Mouse (Mus musculus) activated CD4-positive, CD25-positive, alpha-beta regulatory T cell, adult 4 months (primary cell): ENCODE data around the gene Krt80. TPM values are rescaled to one million over a fixed set of nuclear protein-coding genes. Genes with fewer than 3 reads are reported as not detected.

Experiments
- ATAC-seq: one replicate; pipeline ENCODE4 v1.8.0; 2017
- polyA plus RNA-seq, 2 experiments: library from polyadenylated mRNA; unstranded; fragments of 100-300 nt; shearing (Covaris generic); gene quantifications; one replicate each; pipeline ENCODE4 v1.2.1; 2017

The Krt80 gene
- polyA plus RNA-seq, 2 experiments from 2014 or later = not detected

DNA sequence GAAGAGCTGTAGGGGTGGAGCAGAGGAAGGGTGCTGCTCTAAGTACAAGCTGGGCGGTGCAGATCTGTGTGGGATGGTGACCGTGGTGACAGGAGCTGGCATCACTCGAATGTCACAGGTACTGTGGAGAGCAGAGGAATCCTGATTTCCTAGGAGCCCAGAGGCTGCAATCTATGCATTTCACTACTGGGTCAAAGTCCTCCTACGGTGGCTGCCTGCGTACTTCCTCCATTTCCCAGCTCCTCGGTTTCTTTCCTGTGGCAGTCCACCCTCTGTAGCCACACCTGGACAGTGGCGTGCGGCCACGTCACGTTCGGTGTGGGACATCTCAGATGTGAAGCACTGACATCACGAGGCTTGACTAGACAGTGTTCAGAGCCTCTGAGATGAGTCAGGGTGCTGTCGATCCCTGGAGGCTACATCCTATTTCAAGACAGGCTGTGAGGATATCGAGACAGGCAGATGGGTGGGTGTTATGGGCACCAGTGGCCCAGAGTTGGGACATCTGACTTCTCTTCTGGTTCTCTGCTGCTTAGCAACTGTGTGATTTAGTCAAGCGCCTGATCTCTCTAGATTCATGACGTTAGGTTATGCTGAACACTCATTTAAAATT is 3.4 kb upstream of the Krt80 start:
- ATAC-seq = no peak

DNA sequence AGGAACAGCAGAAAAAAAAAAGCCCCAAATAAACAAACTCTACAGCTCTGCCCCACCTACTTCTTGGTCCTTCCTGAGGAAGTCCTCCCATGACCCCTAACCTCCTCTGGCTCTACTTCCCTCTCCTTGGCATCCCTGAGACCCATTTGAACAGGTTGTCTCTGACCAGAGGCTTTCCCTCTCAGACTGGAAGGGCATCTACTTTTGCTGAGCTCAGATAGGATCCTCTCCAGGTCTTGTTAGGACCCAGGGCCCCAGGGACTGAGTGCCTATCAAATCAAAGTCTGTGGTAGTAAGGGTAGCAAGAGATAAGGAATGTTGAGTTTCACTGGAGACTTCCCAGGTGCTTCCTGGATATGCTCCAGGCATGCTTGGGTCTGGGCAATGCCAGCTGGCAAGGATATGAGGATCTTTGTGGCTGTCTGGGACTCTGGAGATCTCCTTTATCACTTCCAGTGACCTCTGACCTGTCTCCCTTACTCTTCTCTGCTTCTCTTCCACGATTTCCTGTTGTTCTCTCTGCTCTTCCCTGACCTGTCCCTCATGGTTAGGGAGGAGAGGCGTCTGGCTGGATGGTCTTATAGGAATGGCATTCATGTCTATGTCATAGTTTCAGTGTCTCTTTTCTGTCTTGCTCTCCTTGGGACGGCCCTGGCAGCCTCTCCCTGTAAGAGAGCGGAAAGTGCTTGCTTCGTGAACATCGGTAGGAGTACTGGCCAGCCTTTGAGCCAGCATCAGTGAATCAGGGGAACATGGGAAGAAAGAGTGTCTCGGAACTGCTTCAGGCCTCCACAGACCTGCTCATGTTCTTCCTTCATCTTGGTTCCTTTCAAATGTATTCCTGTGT is 2.4 kb upstream of the Krt80 start:
- ATAC-seq = no peak

DNA sequence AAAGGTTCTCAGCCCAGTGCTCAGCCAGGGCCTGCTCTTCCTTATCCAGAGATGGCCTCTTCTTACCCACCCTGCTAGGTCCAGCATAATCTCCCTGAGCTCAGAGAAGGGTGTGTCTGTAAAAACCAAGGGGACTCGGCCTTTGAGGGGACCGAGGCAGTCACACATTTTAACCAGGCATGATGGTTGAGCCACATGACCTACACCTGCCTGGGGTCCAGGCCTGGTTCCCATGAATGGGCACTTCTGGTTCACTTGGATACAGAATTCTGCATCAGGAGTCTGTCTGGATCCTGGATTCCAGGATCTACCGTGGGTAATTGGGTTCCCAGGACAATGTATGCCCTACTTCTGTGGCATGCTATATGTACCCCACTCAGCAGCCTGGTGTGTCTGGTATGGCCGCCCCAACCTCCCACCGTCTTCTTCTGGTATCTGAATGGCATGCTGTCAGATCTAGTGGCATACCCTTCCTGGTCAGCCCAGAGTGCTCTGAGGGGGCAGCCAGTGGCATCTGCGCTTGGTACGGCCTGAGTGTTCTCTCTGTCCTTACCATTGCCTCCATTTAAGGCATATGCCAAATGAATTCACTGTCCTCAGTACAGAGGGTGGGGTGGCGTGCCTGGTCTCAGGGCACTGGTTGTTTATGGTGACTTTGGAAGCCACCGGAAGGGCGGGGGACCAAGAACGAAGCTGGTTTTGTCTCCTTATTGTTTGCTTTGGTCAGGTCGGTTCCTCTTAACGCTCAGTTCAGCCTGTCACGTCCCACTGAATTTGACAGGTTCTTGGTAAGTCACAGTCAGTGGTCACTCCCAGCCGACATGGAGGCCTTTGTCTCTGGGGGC is 1.4 kb upstream of the Krt80 start:
- ATAC-seq = no peak

DNA sequence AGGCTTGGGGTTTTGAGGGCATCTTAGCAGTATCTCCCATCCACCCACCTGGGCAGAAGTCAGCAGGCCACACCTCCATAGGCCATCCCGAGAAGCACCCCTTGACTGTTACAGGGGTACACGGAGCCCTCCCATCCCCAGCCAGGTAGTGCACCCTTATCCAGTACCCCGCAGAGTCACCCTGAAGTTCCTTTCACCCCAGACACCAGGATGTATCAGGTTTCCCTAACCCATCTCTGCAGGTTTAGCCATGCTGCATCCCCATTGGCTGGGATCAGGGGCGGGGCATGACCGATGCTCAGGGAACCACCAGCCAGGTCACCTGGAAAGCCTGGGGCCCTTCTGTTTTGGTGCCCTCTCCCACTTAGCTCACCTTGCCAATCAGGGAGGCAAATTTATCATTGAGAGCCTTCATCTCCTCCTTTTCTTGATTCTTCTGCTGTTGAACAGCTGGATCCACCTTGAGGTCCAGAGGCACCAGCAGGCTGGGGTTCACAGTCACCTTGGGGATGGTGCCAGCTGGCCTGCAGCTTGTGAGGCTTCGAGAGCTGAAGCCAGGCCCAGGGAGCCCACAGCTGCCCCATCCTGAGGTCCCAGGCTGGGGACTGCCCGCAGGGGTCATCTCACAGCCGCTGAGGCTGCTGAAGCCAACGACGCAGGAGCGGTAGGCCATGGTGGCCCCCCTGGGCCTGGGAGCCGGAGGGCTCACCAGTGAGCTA is 421 bp downstream of the Krt80 start:
- ATAC-seq = no peak

DNA sequence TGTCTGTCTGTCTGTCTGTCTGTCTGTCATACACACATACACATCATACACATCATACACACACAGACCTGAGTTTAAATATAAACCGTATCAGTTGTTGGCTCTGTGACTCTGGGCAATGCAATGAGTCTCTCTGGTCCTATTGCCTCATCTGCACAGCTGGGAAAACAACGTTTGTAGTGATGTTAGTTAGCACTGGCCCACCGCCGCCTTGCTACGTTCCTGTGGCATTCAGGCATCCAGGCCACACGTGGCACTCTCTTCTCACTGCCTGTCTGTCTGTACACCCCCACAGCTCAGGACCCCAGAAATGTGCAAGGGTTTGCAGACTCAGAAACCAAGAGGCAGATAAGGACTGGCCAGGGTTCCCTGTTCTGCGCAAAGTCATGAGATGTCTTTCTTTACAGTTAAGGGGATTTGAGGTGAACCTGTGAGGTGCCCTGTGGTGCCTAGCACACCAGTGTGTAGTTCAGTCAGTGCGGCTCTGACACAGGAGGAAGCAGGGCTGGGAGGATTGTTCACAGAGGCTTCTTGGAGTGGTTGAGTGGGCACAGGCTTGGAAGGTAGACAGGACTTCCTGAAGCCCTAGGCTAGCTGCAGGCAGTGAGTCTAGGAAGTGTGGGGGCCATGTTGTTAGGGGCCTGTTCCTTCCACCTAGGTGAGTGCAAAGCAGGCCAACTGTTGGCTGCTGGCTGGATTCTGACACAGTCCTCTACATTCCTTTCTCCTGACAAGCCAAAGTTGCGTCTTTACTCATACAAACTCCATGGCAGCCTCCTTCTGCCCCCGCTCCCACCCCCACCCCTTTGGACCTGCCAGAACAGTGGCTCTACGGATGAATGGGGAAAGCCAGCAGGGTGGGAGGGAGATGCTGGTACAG is 1.2 kb downstream of the Krt80 start:
- ATAC-seq = no peak

DNA sequence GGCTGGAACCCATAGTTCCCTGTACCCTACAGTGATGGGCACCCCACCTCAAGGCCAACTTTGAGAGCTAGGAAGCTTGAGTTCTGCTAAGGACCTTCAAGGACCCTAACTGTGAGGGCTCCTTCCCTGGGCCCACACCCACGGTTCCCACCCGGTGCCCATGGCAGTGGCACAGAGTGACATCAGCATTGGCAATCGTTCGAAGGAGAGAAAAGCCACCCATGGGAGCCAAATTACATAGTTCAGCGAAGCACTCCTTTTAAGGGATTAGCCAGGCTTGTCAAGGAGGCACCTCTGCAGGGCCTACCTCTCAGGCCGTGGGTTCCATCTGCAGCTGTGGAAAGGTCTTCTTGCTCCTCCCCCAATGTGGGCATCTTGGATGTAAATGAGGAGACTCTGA is 1.9 kb downstream of the Krt80 start:
- ATAC-seq = no peak

DNA sequence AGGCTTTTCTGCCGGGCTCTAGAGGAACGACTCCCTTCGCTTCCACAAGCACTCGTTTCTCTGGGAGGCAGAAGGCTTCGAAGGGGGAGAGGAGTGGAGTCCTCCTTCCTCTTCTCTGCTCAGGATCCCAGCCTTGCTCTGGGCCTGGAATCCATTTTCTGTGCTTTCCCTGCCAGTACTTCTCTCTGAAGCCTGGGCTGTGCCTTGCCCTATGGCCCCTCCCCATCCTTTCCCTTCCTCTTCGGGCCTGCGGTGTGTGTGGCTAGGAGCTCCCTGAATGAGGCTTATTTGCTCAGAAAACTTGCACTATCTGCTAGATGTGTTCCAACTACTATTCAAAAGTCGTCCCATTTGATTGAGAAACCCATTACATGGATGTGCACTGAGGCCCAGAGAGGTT is 2.5 kb downstream of the Krt80 start:
- no peak for ATAC-seq

DNA sequence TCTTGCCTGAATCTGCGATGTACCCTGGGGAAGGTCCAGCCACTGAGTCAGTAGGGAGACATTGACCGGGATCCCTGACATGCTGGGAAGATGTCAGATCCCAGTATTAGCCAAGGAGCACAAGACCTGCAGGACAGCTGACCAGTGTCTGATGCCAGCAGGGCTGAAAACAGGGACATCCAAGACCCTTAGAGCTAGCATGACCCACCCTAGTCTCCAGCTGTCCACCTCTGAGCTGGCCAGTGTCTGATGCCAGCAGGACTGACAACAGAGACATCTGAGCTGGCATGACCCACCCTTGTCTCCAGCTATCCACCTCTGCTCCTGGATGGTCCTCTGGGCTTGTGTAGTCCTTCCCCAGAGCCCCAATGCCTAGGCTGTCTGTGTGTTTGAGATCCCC is 3.0 kb downstream of the Krt80 start:
- no peak for ATAC-seq

DNA sequence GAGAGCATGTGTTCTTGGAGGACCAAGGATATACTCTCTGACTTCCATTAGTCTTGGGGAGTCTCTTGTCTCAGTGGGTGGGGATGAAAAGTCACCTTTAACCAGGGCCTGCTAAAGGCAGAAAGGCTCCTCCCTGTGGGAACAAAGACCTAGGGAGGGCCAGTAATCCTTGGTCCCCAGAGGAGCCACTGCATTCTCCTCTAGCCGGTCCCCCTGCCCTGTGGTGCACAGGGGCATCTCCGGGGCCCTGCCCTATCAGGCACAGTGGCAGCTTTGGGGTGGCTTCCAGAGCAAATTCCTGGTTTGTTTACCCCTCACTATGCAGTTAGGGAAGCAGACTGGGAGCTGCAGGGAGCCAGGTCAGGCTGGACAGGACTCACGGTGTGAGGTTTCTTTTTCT is 3.5 kb downstream of the Krt80 start:
- no peak for ATAC-seq

DNA sequence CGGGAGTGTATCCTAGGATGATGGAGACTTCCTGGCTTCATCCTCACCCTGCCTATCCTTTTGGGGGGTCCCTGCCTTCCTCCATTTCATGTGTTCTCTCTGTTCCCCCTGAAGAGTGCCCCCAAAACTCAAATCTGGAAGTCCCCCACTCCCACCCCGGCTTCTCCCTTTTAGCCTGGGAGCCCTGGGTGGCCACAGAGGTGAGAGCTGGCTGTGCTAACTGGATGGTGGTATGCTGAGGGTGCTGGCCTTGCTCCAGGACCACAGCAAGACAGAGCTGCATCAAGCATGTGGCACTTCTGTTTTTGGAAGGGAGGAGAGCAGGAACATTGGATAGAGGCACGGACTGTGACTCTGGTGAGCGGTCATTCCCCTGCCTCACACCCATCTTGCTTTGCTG is 4.2 kb downstream of the Krt80 start:
- no peak for ATAC-seq

DNA sequence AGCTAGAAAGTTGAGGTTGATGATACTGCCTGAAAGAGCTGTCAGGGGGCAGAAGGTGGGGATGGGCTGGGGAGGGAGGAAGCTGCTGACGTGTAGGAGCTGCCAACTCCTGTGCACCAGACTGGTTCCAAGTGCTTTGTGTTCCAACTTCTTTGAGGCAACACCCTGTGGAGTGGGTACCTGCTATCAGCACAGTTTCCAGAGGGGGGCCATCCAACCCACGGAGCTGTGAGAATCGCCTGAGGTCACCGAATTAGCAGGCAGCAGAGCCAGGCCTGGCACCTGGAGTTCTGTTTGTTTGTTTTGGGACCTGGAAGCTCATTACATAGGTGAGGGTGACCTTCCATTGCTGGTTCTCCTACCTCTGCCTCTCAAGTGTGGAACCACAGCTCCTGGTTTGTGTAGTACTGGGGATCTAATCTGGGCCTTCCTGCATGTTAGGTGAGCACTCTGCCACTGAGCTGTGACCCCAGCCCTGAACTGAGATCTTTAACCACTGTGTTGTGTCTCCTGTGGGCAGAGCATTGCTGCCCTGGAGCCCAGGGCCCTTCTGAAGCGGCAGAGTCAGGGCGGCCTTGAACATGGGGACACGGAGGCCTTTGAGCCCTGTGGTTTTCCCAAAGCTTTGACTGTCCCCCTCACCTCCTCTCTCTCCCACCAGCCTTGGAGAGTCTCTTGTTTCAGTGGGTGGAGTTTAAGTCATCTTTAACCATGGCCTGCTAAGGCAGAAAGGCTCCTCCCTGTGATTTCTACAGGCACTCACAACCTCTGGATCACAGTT is 4.9 kb downstream of the Krt80 start:
- no peak for ATAC-seq

DNA sequence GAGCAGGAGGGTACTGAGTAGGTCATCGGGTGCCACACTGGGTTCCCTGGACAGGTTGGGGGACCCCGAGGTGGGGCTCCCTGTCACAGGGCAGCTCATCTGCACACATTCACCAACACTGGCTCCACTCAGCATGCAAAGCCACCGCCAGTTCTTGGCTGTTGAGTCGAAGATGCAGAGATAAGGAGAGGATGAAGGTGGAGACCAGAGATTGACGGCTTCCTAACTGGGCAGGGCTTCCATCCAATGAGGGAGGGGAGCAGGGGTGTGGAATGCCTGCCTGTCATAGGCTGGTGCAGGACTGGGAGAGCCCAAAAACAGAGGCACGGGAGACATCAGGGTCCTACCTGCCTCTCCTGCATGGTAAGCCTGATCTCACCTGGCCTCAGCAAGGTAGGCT is 5.5 kb downstream of the Krt80 start:
- ATAC-seq = no peak

DNA sequence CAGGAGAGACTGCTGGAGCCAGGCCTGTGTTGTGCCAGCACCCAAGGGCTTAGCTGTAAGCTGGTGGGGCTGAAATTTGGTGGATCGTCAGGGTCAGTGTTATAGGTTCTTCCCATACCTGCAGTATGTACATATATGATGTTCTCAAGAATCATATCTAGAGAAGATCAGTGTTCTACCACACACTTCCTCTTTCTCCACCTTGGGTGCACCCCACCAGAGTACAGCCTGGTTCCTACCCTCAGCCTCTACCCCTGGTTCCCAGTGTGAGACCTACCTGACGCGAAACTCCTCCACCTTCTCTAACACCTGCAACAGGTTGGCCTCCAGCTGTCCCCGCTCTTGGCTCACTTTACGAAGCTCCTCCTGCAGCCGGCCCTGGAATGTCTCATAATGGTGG is 6.0 kb downstream of the Krt80 start:
- no peak for ATAC-seq

DNA sequence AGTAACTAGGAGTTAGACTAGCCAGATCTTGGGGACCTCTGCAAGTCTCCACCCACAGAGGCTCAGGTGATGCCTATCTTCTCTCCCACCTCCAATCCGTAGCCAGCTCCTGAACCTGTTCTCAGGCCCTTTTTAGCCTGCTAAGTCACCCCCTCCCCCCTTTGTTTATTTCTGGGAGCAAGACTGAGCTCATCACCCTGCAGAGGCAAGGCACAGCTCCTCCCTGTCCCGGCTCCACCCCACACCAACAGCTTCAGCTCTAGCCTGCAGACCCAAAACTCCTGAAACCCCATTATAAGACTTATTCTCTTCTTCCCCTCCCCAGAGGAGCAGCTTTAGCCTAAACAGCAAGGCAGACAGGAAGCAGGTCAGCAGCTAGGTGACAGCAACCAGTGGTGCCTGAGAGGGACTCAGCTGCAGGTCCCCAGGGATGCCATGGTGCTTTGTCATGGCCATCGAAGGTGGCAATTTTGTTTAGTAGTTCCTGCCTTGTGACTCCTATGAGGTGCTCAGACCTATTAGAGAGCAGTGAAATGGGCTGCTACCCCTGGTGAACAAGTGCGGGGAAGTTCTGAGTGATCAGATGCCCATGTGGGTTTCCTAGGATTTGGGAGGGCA is 7.5 kb downstream of the Krt80 start:
- ATAC-seq = no peak

DNA sequence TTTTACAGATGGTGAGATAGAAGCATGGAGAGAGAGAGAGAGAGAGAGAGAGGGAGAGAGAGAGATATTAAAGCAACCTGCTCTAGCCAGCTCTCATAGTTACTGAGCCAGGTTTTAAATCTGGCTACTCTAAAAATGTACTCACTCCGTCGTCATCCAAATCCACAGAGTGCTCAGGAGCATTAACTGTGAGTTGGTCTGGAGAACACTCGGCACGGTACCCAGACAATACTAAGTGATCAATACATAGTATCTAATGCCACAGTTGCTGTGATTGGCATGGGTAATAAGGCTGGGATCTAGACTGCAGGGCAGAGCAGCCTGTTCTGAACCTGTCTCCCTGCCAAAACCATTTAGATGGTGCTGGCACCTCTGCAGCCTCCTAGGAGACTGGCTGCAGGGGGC is 14.6 kb downstream of the Krt80 start:
- ATAC-seq = no peak

DNA sequence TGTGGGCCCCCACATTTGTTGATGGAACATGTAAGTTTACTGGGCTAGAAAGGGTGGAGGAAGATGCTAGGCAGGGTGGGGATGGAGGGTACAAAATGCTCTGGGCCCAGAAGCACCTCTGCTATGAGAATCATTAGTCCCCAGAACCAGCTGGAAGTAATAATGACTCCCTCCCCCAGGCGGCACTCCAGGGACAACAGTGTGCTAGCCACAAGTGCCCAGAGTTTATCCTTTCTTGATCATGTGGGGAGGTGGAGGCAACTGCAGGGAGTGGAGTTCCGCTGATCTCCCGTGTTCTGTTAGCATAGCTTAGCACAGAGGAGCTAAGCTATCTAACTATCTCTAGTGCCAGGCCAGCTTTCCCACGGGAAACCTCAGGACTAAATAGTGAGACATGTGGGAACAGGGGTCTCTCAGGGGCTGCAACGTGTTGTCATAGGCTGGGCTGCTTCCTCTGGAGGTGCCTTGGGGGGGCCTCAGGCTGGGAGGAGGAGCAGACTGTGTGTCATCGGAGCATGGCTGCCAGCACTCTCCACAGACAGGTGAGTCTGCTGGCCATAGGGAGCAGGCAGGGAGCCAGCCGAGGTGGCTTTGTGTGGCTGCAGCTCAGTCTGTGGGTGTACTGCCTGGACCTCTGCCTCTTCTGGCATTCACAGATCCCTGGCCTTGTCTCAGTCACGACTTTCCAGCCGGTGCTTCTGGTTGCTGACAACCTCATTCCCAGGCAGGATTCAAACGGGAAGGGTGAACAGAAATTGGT is 17.1 kb downstream of the Krt80 start:
- no peak for ATAC-seq

DNA sequence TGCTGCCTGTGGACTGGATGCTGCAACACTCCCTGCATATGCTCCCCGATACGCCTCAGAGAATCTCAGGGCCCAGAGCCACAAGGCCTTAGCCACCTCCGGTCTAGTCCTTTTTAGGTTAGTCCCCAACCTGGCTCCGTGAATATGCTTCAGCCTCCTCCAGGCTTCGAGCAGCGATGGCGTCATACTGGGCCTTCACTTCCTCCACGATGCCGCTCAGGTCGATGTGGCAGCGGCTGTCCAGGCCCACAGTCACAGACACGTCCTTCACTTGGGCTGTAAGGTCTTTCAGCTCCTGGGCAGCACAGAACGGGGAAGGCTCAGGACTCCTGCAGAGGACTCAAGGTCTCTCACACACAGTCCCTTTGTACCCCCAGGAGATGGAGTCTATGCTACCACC is 17.9 kb downstream of the Krt80 start:
- ATAC-seq = no peak

DNA sequence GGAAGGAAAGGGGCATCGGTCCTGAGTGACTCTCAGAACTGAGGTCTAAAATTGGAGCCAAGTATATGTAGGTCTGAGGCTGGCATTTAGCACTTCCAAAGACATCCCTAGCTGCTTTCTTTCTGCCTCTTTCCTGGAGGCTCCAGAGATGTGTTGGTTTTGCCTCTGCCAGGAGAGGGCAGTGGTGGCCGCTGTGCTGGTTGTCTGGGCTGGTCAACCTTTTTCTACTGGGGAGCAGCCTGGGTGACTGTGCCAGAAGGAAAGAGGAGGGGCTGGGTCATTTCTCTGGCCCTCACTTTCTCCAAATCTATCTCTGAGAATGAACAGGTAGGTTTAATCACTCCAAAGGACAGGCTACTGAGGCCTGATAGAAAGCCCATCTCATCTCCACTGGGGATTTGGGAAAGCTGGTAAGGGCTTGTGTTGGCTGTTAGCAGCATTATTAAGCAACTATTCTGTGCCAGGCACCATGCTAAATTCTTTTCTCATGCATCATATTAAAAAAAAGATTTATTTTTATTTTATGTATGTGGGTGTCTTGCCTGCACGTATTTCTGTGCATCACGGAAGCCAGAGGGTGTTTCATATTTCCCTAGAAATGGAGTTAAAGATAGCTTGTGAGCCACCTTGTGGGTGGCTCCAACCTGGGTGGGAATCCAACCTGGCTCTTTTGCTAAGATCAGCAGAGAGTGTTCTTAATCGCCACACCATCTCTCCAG is 28.0 kb downstream of the Krt80 start:
- ATAC-seq = no peak

DNA sequence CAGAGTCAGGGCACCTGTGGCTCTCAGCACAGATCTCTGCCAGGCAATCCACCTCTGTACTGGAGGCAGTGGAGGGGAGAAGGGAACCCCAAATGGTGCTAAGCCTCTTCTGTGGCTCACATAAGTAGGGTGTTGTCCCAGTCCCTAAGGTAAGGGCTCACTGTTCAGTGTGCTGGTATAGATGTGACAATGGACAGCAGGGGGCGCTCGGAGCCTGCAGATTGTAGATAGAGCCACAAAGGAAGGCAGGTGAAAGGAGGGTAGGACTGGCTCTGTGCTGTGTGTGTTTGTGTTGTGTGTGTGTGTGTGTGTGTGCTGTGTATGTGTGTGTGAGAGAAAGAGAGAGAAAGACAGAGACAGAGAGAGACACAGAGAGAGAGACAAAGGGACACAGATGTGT is 30.4 kb downstream of the Krt80 start:
- no peak for ATAC-seq
